Mouse (Mus musculus) heart, postnatal 0 days (tissue): ENCODE results near the gene Pank3. TPM values are rescaled to one million over a fixed set of nuclear protein-coding genes. Genes with fewer than 3 reads are reported as not detected.

ENCODE experiments used
- ATAC-seq: fragments of 200-750 bp; cut with Nextera tagmentation; 2 replicates; pipeline ENCODE4 v1.8.0; 2017; ENCODE audit warnings: low read depth, moderate number of reproducible peaks, moderate library complexity; ENCODE audit not compliant: insufficient read depth
- DNase-seq: peaks from one replicate; pipeline ENCODE4 v3.0.0-alpha.2; 2016; ENCODE audit warnings: low spot score
- H3K27ac ChIP-seq: fragments of 300-500 bp; sonication (generic); 2 replicates; pipeline ENCODE4 v1.5.1; 2014; ENCODE audit warnings: low read depth, mild to moderate bottlenecking
- H3K27me3 ChIP-seq: fragments of 300-500 bp; sonication (generic); 2 replicates; pipeline ENCODE4 v1.6.1; 2014; ENCODE audit warnings: low read length, mixed read lengths; ENCODE audit not compliant: control insufficient read depth, insufficient read depth
- H3K36me3 ChIP-seq: fragments of 300-500 bp; sonication (generic); replicated peaks from 2 replicates; pipeline ENCODE4 v1.6.1; 2014; ENCODE audit warnings: low read length, mixed read lengths; ENCODE audit not compliant: control insufficient read depth, insufficient read depth
- H3K4me1 ChIP-seq: fragments of 300-500 bp; sonication (generic); 2 replicates; pipeline ENCODE4 v1.6.1; 2014; ENCODE audit warnings: antibody characterized with exemption; ENCODE audit not compliant: control insufficient read depth, insufficient read depth
- H3K4me2 ChIP-seq: fragments of 300-500 bp; sonication (generic); 2 replicates; pipeline ENCODE4 v1.6.1; 2014; ENCODE audit warnings: low read depth, mild to moderate bottlenecking, low read length, moderate library complexity
- H3K4me3 ChIP-seq: fragments of 300-500 bp; sonication (generic); 2 replicates; pipeline ENCODE4 v1.5.1; 2014; ENCODE audit warnings: low read depth, low read length
- H3K9ac ChIP-seq: fragments of 300-500 bp; sonication (generic); replicated peaks from 2 replicates; pipeline ENCODE4 v1.6.1; 2014; ENCODE audit warnings: low read depth, low read length, mixed read lengths
- H3K9me3 ChIP-seq: fragments of 300-500 bp; sonication (generic); replicated peaks from 2 replicates; pipeline ENCODE4 v1.6.1; 2016; ENCODE audit warnings: low read length; ENCODE audit not compliant: control insufficient read depth
- CTCF ChIP-seq: IDR thresholded peaks from 2 replicates; pipeline ENCODE4 v1.5.1; 2016; ENCODE audit warnings: antibody characterized with exemption, control low read depth, low read depth
- EP300 ChIP-seq: IDR thresholded peaks from 2 replicates; pipeline ENCODE4 v1.6.1; 2016; ENCODE audit warnings: antibody characterized with exemption, low read depth
- WGBS: fragments of 180-500 bp; shearing (Covaris S2); extraction: QIAGEN DNeasy Blood & Tissue Kit; methylation state at CpG from one replicate; pipeline ENCODE4 v1.1.7; 2014; 5-methylcytosine and 5-hydroxymethylcytosine counted together
- polyA plus RNA-seq: library from polyadenylated mRNA; unstranded; fragments of >200 nt; fragmentation: Nextera tagmentation; extraction: Ambion mirVana; gene quantifications from 2 replicates; pipeline ENCODE4 v1.2.1, GENCODE M21; 2015
- total RNA-seq: library from RNA; depleted of rRNA; stranded (reverse); fragments of >200 nt; gene quantifications from 2 replicates; pipeline ENCODE4 v1.2.3, GENCODE M21; 2014; ENCODE audit warnings: low replicate concordance; rRNA removed

Pank3 gene
- 23.0 and 28.6 TPM in 2 replicates for total RNA-seq
- 5.9 and 6.3 TPM in 2 replicates for polyA plus RNA-seq

DNA sequence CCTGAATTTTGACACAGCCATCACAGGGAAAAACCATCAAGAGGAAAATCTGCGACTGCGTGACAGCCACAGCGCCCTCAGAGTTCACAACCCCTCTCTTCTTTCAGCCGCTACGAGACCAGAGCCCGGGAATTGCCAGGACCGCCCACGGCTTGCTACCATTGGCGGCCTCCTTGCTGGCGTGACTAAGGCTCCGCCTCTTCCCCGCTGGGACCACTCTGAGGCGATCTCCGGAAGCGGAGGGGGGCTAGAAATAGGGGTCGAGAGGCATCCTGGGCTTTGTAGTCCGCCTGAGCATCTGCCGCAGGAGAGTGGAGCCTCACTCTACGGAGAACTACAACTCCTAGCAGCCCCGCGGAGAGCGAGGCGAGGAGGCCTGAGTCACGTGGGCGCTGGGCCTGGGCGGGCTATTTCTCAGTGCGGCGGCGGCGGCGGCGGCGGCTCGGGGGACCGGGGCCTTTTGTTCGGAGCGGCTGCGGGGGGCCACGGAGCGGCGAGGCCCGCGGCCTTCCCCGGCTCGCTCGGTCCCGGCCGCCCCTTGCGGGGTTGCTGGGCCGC lies at the start of gene Pank3:
TSS of gene Pank3 (plus strand) at position 297 of the 558 bp plus-strand sequence.
- Histone ChIP-seq H3K4me1 (peaks cover 9% of the 10 kb centered on the region), H3K9ac (peak within 1 kb of the TSS; percentile 93), H3K27ac (peak within 1 kb of the TSS; percentile 94), H3K27me3 (no peaks in the 10 kb centered on the region), H3K4me3 (peak within 1 kb of the TSS; percentile 81), H3K36me3 (no peaks in the 10 kb centered on the region), H3K9me3 (no peaks in the 10 kb centered on the region), H3K4me2 (peak within 1 kb of the TSS; percentile 87)
- DNase-seq (peak; percentile 99), ATAC-seq (peak; percentile 100)
- TF ChIP-seq EP300 (no peak), CTCF (no peak)
- WGBS: under 1% methylated on average over 37 of the region's 50 CpGs

DNA sequence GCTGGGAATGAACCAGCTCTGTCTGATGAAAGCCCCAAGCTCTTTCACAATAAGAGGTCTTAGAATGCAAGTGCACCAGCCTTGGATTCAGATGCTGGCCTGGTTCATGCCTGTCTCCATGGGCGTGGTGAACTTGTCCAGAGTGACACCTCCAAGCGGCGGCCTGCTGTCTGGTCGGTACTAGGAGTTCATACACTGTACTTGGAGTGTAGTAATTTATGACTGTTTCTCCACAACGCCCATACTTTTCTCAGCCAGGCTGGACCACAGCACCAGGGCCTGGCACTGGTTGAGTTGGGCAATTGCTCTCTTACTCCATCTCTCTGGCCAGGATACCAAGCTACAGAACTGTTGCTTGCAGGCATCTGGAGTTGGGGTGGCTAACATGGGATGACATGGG lies 45.4 kb upstream of the Pank3 start:
- no peak overlapping the region for H3K4me2 ChIP-seq
- H3K4me1 ChIP-seq: no peaks in the 10 kb centered on the region
- WGBS: 77% methylated on average over 5 of the region's 5 CpGs
- ATAC-seq (no peak), DNase-seq (no peak)
- TF ChIP-seq CTCF (no peak), EP300 (no peak)
- H3K9ac ChIP-seq: no peak overlapping the region
- no peak overlapping the region for H3K27ac ChIP-seq
- H3K27me3 ChIP-seq: no peaks in the 10 kb centered on the region
- peaks cover 4% of the 10 kb centered on the region; the same call in 1 of the 2 replicates for H3K9me3 ChIP-seq
- H3K36me3 ChIP-seq: no peaks in the 10 kb centered on the region
- no peak overlapping the region for H3K4me3 ChIP-seq

DNA sequence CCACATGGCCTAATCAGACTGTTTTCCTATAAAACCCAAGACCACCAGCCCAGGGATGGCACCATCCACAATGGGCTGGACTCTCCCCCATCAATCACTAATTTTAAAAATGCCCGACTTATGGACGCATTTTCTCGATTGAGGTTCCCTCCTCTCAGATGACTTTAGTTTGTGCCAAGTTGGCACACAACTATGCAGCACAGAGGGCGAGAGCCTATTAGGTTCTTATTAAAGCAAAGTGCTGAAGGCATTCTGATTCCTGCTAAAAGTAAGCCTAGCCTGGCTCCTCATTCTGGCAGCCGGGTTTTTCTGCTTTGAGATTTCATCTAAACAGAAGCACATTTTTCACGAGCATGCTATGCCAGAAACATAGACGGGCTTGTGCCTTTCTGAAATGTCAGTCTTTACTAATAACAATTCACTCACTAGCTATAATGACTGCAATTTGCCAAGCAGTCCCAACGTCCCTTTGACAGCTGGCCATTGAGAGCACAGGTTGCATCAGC lies 42.9 kb upstream of the Pank3 start:
- no peak for DNase-seq
- TF ChIP-seq CTCF (no peak), EP300 (no peak)
- Histone ChIP-seq H3K9ac (no peak overlapping the region), H3K4me3 (no peak overlapping the region), H3K27me3 (no peaks in the 10 kb centered on the region), H3K4me2 (no peak overlapping the region), H3K27ac (no peak overlapping the region), H3K36me3 (no peaks in the 10 kb centered on the region), H3K9me3 (peaks cover 4% of the 10 kb centered on the region; the same call in 1 of the 2 replicates), H3K4me1 (no peaks in the 10 kb centered on the region)
- no peak for ATAC-seq
- WGBS: 81% methylated on average over 8 of the region's 8 CpGs

DNA sequence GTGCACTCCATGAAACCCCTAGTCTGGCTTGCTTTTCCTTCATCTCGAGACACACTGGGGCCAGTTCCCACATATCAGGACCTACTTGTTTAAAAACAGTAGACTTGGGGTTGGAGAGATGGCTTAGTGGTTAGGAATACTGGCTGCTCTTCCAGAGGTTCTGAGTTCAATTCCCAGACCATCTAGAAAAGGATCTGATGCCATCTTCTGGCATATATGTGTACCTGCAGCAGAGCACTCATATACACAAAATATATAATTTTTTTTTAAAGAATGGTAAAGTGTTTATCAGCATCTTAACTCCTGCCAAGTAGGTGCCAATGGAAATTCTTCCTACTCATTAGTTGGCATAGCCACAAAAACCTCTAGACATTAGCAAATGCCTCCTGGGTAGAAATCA lies 41.1 kb upstream of the Pank3 start:
- no peak overlapping the region for H3K4me3 ChIP-seq
- WGBS: 85% methylated on average over 1 of the region's 1 CpGs
- no peak overlapping the region for H3K27ac ChIP-seq
- H3K4me2 ChIP-seq: no peak overlapping the region
- H3K36me3 ChIP-seq: no peaks in the 10 kb centered on the region
- no peaks in the 10 kb centered on the region for H3K27me3 ChIP-seq
- DNase-seq: no peak
- TF ChIP-seq CTCF (no peak), EP300 (no peak)
- no peak overlapping the region for H3K9ac ChIP-seq
- H3K9me3 ChIP-seq: no peaks in the 10 kb centered on the region
- no peaks in the 10 kb centered on the region for H3K4me1 ChIP-seq
- ATAC-seq: no peak

DNA sequence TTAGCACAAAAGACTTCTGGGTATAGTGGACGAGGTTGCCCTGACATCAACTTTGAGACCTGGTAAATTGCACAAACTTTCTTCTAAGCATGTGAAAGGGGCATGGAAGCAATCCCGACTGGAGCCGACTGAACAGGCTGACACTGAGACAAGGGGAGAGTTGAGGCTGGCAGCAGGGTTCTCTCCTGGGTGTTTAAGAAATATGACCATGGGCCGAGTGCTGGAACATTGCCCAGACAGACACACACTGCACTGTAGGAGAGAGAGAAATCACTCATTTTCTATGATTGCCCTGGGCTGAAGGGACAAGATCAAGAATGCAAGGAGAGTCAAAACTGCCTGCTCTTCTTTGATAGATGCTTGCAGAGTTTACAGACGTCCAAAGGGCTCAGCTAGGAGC lies 40.1 kb upstream of the Pank3 start:
- H3K9me3 ChIP-seq: no peaks in the 10 kb centered on the region
- no peak overlapping the region for H3K27ac ChIP-seq
- no peaks in the 10 kb centered on the region for H3K36me3 ChIP-seq
- TF ChIP-seq CTCF: no peak
- no peak for TF ChIP-seq EP300
- WGBS: 28% methylated on average over 5 of the region's 5 CpGs
- no peak overlapping the region for H3K4me2 ChIP-seq
- no peaks in the 10 kb centered on the region for H3K27me3 ChIP-seq
- H3K9ac ChIP-seq: no peak overlapping the region
- H3K4me3 ChIP-seq: no peak overlapping the region
- H3K4me1 ChIP-seq: no peaks in the 10 kb centered on the region
- DNase-seq (no peak), ATAC-seq (no peak)

DNA sequence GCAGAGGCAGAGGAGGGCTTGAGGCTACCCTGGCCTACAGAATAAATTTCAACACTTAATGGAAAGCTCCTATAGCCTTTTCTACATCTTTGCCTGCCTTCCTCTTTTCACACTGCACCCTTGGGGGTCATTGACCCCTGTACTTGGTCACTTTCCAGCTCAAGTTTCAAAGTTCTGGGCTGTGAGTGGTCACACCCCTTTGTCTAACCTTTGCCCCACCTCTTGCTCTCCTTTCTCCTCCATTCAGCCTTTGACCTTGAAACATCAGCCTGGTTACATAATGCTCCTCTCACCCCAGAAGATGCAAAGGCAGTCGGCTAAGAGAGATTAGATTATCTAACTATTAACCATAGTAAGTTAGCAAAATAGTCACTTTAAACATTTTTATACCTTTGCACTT lies 36.9 kb upstream of the Pank3 start:
- Histone ChIP-seq H3K4me1 (no peaks in the 10 kb centered on the region), H3K4me2 (no peak overlapping the region), H3K9ac (no peak overlapping the region), H3K4me3 (no peak overlapping the region), H3K27me3 (no peaks in the 10 kb centered on the region), H3K9me3 (no peaks in the 10 kb centered on the region), H3K27ac (no peak overlapping the region), H3K36me3 (no peaks in the 10 kb centered on the region)
- DNase-seq (no peak), ATAC-seq (no peak)
- 29% methylated on average over 1 of the region's 1 CpGs for WGBS
- TF ChIP-seq EP300 (no peak), CTCF (no peak)
